Mouse (Mus musculus) ES-Bruce4 (cell line): ENCODE results near the gene Ak4.

ENCODE experiments used
- CTCF ChIP-seq: IDR thresholded peaks from one replicate; pipeline ENCODE4 v1.8.1; 2011; ENCODE audit warnings: low read depth, low read length
- EP300 ChIP-seq: IDR thresholded peaks from 2 replicates; pipeline ENCODE4 v1.6.1; 2011; ENCODE audit warnings: low read depth, low read length; ENCODE audit not compliant: insufficient read depth

DNA sequence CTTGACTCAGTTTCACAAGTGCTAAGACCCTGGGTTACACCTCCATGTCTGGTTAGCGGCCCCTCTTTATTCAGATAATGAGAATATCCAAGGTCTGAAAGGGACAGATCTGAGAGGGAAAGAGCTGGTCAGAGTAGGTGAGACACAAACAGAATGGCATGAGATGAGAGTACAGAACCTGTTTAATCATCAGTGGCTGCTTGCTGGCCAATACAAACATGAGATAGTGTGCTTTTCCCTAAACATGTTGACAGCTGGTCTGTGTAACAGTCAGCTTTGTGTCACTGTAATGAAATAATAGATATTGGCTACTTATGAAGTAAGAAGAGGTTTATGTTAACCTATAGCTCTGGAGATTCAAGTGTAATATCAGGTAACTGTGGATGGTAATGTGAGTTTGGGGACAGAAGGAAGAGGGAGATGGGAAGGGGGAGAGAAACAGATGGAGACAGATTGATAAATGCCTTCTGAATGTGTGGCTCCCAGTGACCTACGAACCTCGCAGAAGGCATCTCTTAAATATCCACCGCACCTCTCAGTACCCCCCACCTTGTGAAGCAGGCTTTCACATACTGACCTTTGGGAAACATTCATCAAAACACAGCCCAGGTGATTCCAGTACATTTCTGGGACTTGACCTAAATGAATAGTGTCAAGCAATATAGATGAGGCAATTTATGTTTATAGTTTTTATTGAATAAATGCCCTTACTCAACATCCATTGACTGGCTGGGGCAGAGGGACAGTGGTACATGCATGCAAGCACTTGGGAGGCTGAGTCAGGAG, 12.5 kb upstream of the Ak4 start:
- TF ChIP-seq CTCF = no peak
- TF ChIP-seq EP300 = no peak
